Mouse (Mus musculus): ENCODE data around the gene Fitm2. TPM values are rescaled to one million over a fixed set of nuclear protein-coding genes. Genes with fewer than 3 reads are reported as not detected.

The Fitm2 gene
- polyA plus RNA-seq, 1 experiment from 2014 or later = 9.3 TPM

GRCm38 (mm10) chr2:163490656-163491055, 18.2 kb upstream of the Fitm2 start:
- no peaks in the 10 kb centered on the region for H3K4me1 ChIP-seq (ENCODE audit: control insufficient read depth, insufficient read depth, low read length)
- no peak overlapping the region for H3K27ac ChIP-seq (ENCODE audit: low read depth, low read length)
- no peak overlapping the region for H3K4me3 ChIP-seq (ENCODE audit: low read length)
- H3K9me3 ChIP-seq (ENCODE audit: control insufficient read depth, low read length) = no peaks in the 10 kb centered on the region
- no peaks in the 10 kb centered on the region for H3K27me3 ChIP-seq (ENCODE audit: control insufficient read depth, insufficient read depth, low read length)
- ATAC-seq (ENCODE audit: low FRiP score, low TSS enrichment) = no peak
- no peaks in the 10 kb centered on the region for H3K36me3 ChIP-seq (ENCODE audit: control insufficient read depth, insufficient read depth, low read length)
- 91% methylated on average over 17 of the region's 17 CpGs for WGBS
- H3K9ac ChIP-seq (ENCODE audit: low read depth, low read length) = no peak overlapping the region
- no peak overlapping the region for H3K4me2 ChIP-seq (replicated peaks; ENCODE audit: low read depth, low read length)

- 0 out of 2 replicates have a peak, but pooled peaks have one; percentile 41 for ATAC-seq (ENCODE audit: low FRiP score, low TSS enrichment)
- WGBS = 39% methylated on average over 5 of the region's 5 CpGs
- H3K36me3 ChIP-seq (ENCODE audit: control insufficient read depth, insufficient read depth, low read length) = no peaks in the 10 kb centered on the region
- no peaks in the 10 kb centered on the region for H3K9me3 ChIP-seq (ENCODE audit: control insufficient read depth, low read length)
- no peak overlapping the region for H3K27ac ChIP-seq (ENCODE audit: low read depth, low read length)
- no peak overlapping the region for H3K4me2 ChIP-seq (replicated peaks; ENCODE audit: low read depth, low read length)
- H3K4me3 ChIP-seq (ENCODE audit: low read length) = no peak overlapping the region
- 0 out of 2 replicates have a peak, but pooled peaks cover 2% of the 10 kb centered on the region for H3K4me1 ChIP-seq (ENCODE audit: control insufficient read depth, insufficient read depth, low read length)
- no peak overlapping the region for H3K9ac ChIP-seq (ENCODE audit: low read depth, low read length)
- H3K27me3 ChIP-seq (ENCODE audit: control insufficient read depth, insufficient read depth, low read length) = no peaks in the 10 kb centered on the region
These were observed 17.4 kb upstream of the Fitm2 start for GRCm38 (mm10) chr2:163489725-163490291.

- H3K4me1 ChIP-seq (ENCODE audit: control insufficient read depth, insufficient read depth, low read length) = 0 out of 2 replicates have a peak, but pooled peaks cover 2% of the 10 kb centered on the region
- no peaks in the 10 kb centered on the region for H3K9me3 ChIP-seq (ENCODE audit: control insufficient read depth, low read length)
- H3K4me2 ChIP-seq (replicated peaks; ENCODE audit: low read depth, low read length) = no peak overlapping the region
- WGBS = 94% methylated on average over 3 of the region's 3 CpGs
- H3K4me3 ChIP-seq (ENCODE audit: low read length) = no peak overlapping the region
- no peak overlapping the region for H3K9ac ChIP-seq (ENCODE audit: low read depth, low read length)
- H3K27me3 ChIP-seq (ENCODE audit: control insufficient read depth, insufficient read depth, low read length) = no peaks in the 10 kb centered on the region
- H3K27ac ChIP-seq (ENCODE audit: low read depth, low read length) = no peak overlapping the region
- no peaks in the 10 kb centered on the region for H3K36me3 ChIP-seq (ENCODE audit: control insufficient read depth, insufficient read depth, low read length)
- ATAC-seq (ENCODE audit: low FRiP score, low TSS enrichment) = no peak
These were observed 14.9 kb upstream of the Fitm2 start for GRCm38 (mm10) chr2:163487360-163487759.

GRCm38 (mm10) chr2:163481539-163482029, 9.2 kb upstream of the Fitm2 start:
- H3K27ac ChIP-seq (ENCODE audit: low read depth, low read length) = no peak overlapping the region
- 0 out of 2 replicates have a peak overlapping the region, but pooled peaks have one; percentile 5 for H3K9ac ChIP-seq (ENCODE audit: low read depth, low read length)
- H3K9me3 ChIP-seq (ENCODE audit: control insufficient read depth, low read length) = no peaks in the 10 kb centered on the region
- peaks cover 8% of the 10 kb centered on the region for H3K27me3 ChIP-seq (ENCODE audit: control insufficient read depth, insufficient read depth, low read length)
- ATAC-seq (ENCODE audit: low FRiP score, low TSS enrichment) = peak; percentile 76
- H3K4me1 ChIP-seq (ENCODE audit: control insufficient read depth, insufficient read depth, low read length) = peaks cover 8% of the 10 kb centered on the region
- H3K36me3 ChIP-seq (ENCODE audit: control insufficient read depth, insufficient read depth, low read length) = no peaks in the 10 kb centered on the region
- WGBS = 2% methylated on average over 20 of the region's 21 CpGs
- H3K4me2 ChIP-seq (replicated peaks; ENCODE audit: low read depth, low read length) = peak overlapping the region; percentile 51
- H3K4me3 ChIP-seq (ENCODE audit: low read length) = peak overlapping the region; percentile 20; the same call in 1 of the 2 replicates

GRCm38 (mm10) chr2:163480191-163480825, 7.9 kb upstream of the Fitm2 start:
- 52% methylated on average over 18 of the region's 18 CpGs for WGBS
- Histone ChIP-seq H3K27me3 (ENCODE audit: control insufficient read depth, insufficient read depth, low read length) (peaks cover 8% of the 10 kb centered on the region), H3K4me3 (ENCODE audit: low read length) (no peak overlapping the region), H3K4me1 (ENCODE audit: control insufficient read depth, insufficient read depth, low read length) (peaks cover 5% of the 10 kb centered on the region), H3K36me3 (ENCODE audit: control insufficient read depth, insufficient read depth, low read length) (no peaks in the 10 kb centered on the region), H3K9me3 (ENCODE audit: control insufficient read depth, low read length) (no peaks in the 10 kb centered on the region), H3K27ac (ENCODE audit: low read depth, low read length) (no peak overlapping the region), H3K9ac (ENCODE audit: low read depth, low read length) (no peak overlapping the region), H3K4me2 (replicated peaks; ENCODE audit: low read depth, low read length) (no peak overlapping the region; the same call in 1 of the 2 replicates)
- ATAC-seq (ENCODE audit: low FRiP score, low TSS enrichment) = no peak

GRCm38 (mm10) chr2:163471710-163472465, 541 bp downstream of the Fitm2 start:
- Histone ChIP-seq H3K27me3 (ENCODE audit: control insufficient read depth, insufficient read depth, low read length) (no peaks in the 10 kb centered on the region), H3K4me1 (ENCODE audit: control insufficient read depth, insufficient read depth, low read length) (peaks cover 6% of the 10 kb centered on the region), H3K4me2 (replicated peaks; ENCODE audit: low read depth, low read length) (peak overlapping the region; percentile 88), H3K4me3 (ENCODE audit: low read length) (peak overlapping the region; percentile 90), H3K9me3 (ENCODE audit: control insufficient read depth, low read length) (no peaks in the 10 kb centered on the region), H3K36me3 (ENCODE audit: control insufficient read depth, insufficient read depth, low read length) (peaks cover 13% of the 10 kb centered on the region), H3K27ac (ENCODE audit: low read depth, low read length) (no peak overlapping the region; the same call in 1 of the 2 replicates), H3K9ac (ENCODE audit: low read depth, low read length) (peak overlapping the region; percentile 78)
- 5% methylated on average over 36 of the region's 36 CpGs for WGBS
- peak; percentile 62 for ATAC-seq (ENCODE audit: low FRiP score, low TSS enrichment)

- 78% methylated on average over 3 of the region's 3 CpGs for WGBS
- peaks cover 6% of the 10 kb centered on the region for H3K4me1 ChIP-seq (ENCODE audit: control insufficient read depth, insufficient read depth, low read length)
- H3K4me3 ChIP-seq (ENCODE audit: low read length) = no peak overlapping the region
- no peak overlapping the region for H3K27ac ChIP-seq (ENCODE audit: low read depth, low read length)
- H3K9me3 ChIP-seq (ENCODE audit: control insufficient read depth, low read length) = no peaks in the 10 kb centered on the region
- H3K9ac ChIP-seq (ENCODE audit: low read depth, low read length) = no peak overlapping the region
- no peak for ATAC-seq (ENCODE audit: low FRiP score, low TSS enrichment)
- H3K27me3 ChIP-seq (ENCODE audit: control insufficient read depth, insufficient read depth, low read length) = no peaks in the 10 kb centered on the region
- peak overlapping the region; percentile 88; the same call in 1 of the 2 replicates for H3K4me2 ChIP-seq (replicated peaks; ENCODE audit: low read depth, low read length)
- peaks cover 13% of the 10 kb centered on the region for H3K36me3 ChIP-seq (ENCODE audit: control insufficient read depth, insufficient read depth, low read length)
These were observed 1.3 kb downstream of the Fitm2 start for GRCm38 (mm10) chr2:163471136-163471535.

- no peak overlapping the region for H3K4me3 ChIP-seq (ENCODE audit: low read length)
- H3K4me2 ChIP-seq (replicated peaks; ENCODE audit: low read depth, low read length) = no peak overlapping the region
- 94% methylated on average over 15 of the region's 15 CpGs for WGBS
- peaks cover 6% of the 10 kb centered on the region for H3K4me1 ChIP-seq (ENCODE audit: control insufficient read depth, insufficient read depth, low read length)
- ATAC-seq (ENCODE audit: low FRiP score, low TSS enrichment) = no peak
- H3K36me3 ChIP-seq (ENCODE audit: control insufficient read depth, insufficient read depth, low read length) = peaks cover 13% of the 10 kb centered on the region
- no peaks in the 10 kb centered on the region for H3K27me3 ChIP-seq (ENCODE audit: control insufficient read depth, insufficient read depth, low read length)
- no peak overlapping the region for H3K27ac ChIP-seq (ENCODE audit: low read depth, low read length)
- H3K9ac ChIP-seq (ENCODE audit: low read depth, low read length) = no peak overlapping the region
- no peaks in the 10 kb centered on the region for H3K9me3 ChIP-seq (ENCODE audit: control insufficient read depth, low read length)
These were observed 2.7 kb downstream of the Fitm2 start for GRCm38 (mm10) chr2:163469711-163470110.
